Mouse (Mus musculus): ENCODE measurements around the gene Zfp978. TPM values are rescaled to one million over a fixed set of nuclear protein-coding genes. Genes with fewer than 3 reads are reported as not detected.
"Not testable (repeated sequence)": the region's sequence is repeated elsewhere in the genome, so short reads cannot be mapped to it uniquely, and the experiment has no call there.

Zfp978 gene
- polyA plus RNA-seq, 1 experiment = not detected

- TF ChIP-seq POLR2A (IDR thresholded peaks at IDR 0.05; ENCODE audit: low read depth, low read length) = no peak
- TF ChIP-seq CTCF (conservative IDR thresholded peaks at IDR 0.05; ENCODE audit: insufficient read depth, insufficient read length, low read depth, low read length) = no peak
- H3K27me3 ChIP-seq (replicated peaks; ENCODE audit: control insufficient read depth, insufficient read depth, low read length) = 0 out of 2 replicates have a peak, but pooled peaks cover 2% of the 10 kb centered on the region
- WGBS = 53% methylated on average over 8 of the region's 8 CpGs
- no peak overlapping the region for H3K4me3 ChIP-seq (ENCODE audit: insufficient read depth, low read depth, low read length)
- no peak overlapping the region for H3K27ac ChIP-seq (ENCODE audit: insufficient read depth, low read depth, low read length)
- DNase-seq = peak; percentile 28
- no peaks in the 10 kb centered on the region for H3K4me1 ChIP-seq (ENCODE audit: control insufficient read depth, insufficient read depth, low read length)
- no peaks in the 10 kb centered on the region for H3K36me3 ChIP-seq (ENCODE audit: control insufficient read depth, insufficient read depth, low read length)
Observed at GRCm38 (mm10) chr4:147417157-147417778, 56.2 kb downstream of the Zfp978 start.

GRCm38 (mm10) chr4:147417921-147418320 lies 56.8 kb downstream of the Zfp978 start:
- Histone ChIP-seq H3K4me3 (ENCODE audit: insufficient read depth, low read depth, low read length) (no peak overlapping the region), H3K27me3 (replicated peaks; ENCODE audit: control insufficient read depth, insufficient read depth, low read length) (0 out of 2 replicates have a peak, but pooled peaks cover 2% of the 10 kb centered on the region), H3K27ac (ENCODE audit: insufficient read depth, low read depth, low read length) (no peak overlapping the region), H3K36me3 (ENCODE audit: control insufficient read depth, insufficient read depth, low read length) (no peaks in the 10 kb centered on the region), H3K4me1 (ENCODE audit: control insufficient read depth, insufficient read depth, low read length) (no peaks in the 10 kb centered on the region)
- no peak for DNase-seq
- TF ChIP-seq POLR2A (IDR thresholded peaks at IDR 0.05; ENCODE audit: low read depth, low read length) (no peak), CTCF (conservative IDR thresholded peaks at IDR 0.05; ENCODE audit: insufficient read depth, insufficient read length, low read depth, low read length) (no peak)
- 60% methylated on average over 10 of the region's 10 CpGs for WGBS

GRCm38 (mm10) chr4:147418333-147418732 lies 57.2 kb downstream of the Zfp978 start:
- not testable (repeated sequence) for H3K4me3 ChIP-seq (ENCODE audit: insufficient read depth, low read depth, low read length); H3K4me1 ChIP-seq (ENCODE audit: control insufficient read depth, insufficient read depth, low read length); H3K27me3 ChIP-seq (replicated peaks; ENCODE audit: control insufficient read depth, insufficient read depth, low read length); H3K27ac ChIP-seq (ENCODE audit: insufficient read depth, low read depth, low read length); H3K36me3 ChIP-seq (ENCODE audit: control insufficient read depth, insufficient read depth, low read length)
- WGBS = 48% methylated on average over 7 of the region's 7 CpGs
- peak; percentile 17 for DNase-seq

GRCm38 (mm10) chr4:147419190-147419589 lies 58.1 kb downstream of the Zfp978 start:
- H3K4me3 ChIP-seq (ENCODE audit: insufficient read depth, low read depth, low read length); H3K27ac ChIP-seq (ENCODE audit: insufficient read depth, low read depth, low read length); H3K27me3 ChIP-seq (replicated peaks; ENCODE audit: control insufficient read depth, insufficient read depth, low read length); H3K36me3 ChIP-seq (ENCODE audit: control insufficient read depth, insufficient read depth, low read length); H3K4me1 ChIP-seq (ENCODE audit: control insufficient read depth, insufficient read depth, low read length): not testable (repeated sequence)
- peak; percentile 7 for DNase-seq
- WGBS = 79% methylated on average over 8 of the region's 8 CpGs

GRCm38 (mm10) chr4:147419756-147420590 lies 58.9 kb downstream of the Zfp978 start:
- H3K4me3 ChIP-seq (ENCODE audit: insufficient read depth, low read depth, low read length); H3K36me3 ChIP-seq (ENCODE audit: control insufficient read depth, insufficient read depth, low read length); H3K27ac ChIP-seq (ENCODE audit: insufficient read depth, low read depth, low read length); H3K27me3 ChIP-seq (replicated peaks; ENCODE audit: control insufficient read depth, insufficient read depth, low read length); H3K4me1 ChIP-seq (ENCODE audit: control insufficient read depth, insufficient read depth, low read length): not testable (repeated sequence)
- WGBS = 78% methylated on average over 5 of the region's 5 CpGs
- peak; percentile 9 for DNase-seq

- WGBS = 67% methylated on average over 3 of the region's 3 CpGs
- H3K4me3 ChIP-seq (ENCODE audit: insufficient read depth, low read depth, low read length) = no peak overlapping the region
Observed at GRCm38 (mm10) chr4:147420794-147421193, 59.7 kb downstream of the Zfp978 start.

GRCm38 (mm10) chr4:147421316-147421715 lies 60.2 kb downstream of the Zfp978 start:
- not testable (repeated sequence) for H3K4me1 ChIP-seq (ENCODE audit: control insufficient read depth, insufficient read depth, low read length); H3K27ac ChIP-seq (ENCODE audit: insufficient read depth, low read depth, low read length); DNase-seq; H3K27me3 ChIP-seq (replicated peaks; ENCODE audit: control insufficient read depth, insufficient read depth, low read length); H3K4me3 ChIP-seq (ENCODE audit: insufficient read depth, low read depth, low read length); H3K36me3 ChIP-seq (ENCODE audit: control insufficient read depth, insufficient read depth, low read length)
- WGBS = 20% methylated on average over 1 of the region's 1 CpGs

More at GRCm38 (mm10) chr4:147420794-147421193, 59.7 kb downstream of the Zfp978 start:
- Histone ChIP-seq H3K27me3 (replicated peaks; ENCODE audit: control insufficient read depth, insufficient read depth, low read length) (0 out of 2 replicates have a peak, but pooled peaks cover 2% of the 10 kb centered on the region), H3K36me3 (ENCODE audit: control insufficient read depth, insufficient read depth, low read length) (no peaks in the 10 kb centered on the region), H3K4me1 (ENCODE audit: control insufficient read depth, insufficient read depth, low read length) (no peaks in the 10 kb centered on the region), H3K27ac (ENCODE audit: insufficient read depth, low read depth, low read length) (no peak overlapping the region)
- no peak for TF ChIP-seq CTCF (conservative IDR thresholded peaks at IDR 0.05; ENCODE audit: insufficient read depth, insufficient read length, low read depth, low read length)
- no peak for TF ChIP-seq POLR2A (IDR thresholded peaks at IDR 0.05; ENCODE audit: low read depth, low read length)
- DNase-seq = peak; percentile 4
